Mouse (Mus musculus): ENCODE measurements around the gene Caskin1. TPM values are rescaled to one million over a fixed set of nuclear protein-coding genes. Genes with fewer than 3 reads are reported as not detected.

The Caskin1 gene
- polyA plus RNA-seq, 1 experiment from 2014 or later, result 1.5 TPM

DNA sequence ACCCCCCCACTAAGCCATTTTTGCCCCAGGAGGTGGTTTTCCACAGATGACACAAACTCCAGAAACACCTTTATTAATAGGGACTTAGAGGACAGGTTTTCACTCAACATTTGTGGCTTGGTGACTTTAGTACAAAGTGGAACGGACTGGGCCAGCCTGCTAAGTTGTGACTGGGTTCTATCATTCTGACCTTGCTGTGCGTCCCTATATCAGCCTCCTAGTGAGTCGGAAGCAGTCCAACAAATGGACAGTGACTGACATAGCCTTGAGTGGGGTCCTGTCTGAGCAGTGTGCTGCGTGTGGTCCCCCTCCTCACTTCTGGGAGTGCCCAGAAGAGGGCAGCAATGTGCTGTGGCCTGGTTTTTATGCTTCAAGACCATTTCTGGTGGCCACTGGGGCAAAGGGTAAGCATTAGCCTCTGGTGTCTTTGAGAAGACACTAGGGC is 40.6 kb downstream of the Caskin1 start:
- Histone ChIP-seq H3K36me3 (ENCODE audit: insufficient read depth, low read length) (peaks cover 17% of the 10 kb centered on the region; the same call in 1 of the 2 replicates), H3K4me2 (replicated peaks; ENCODE audit: low read depth, low read length) (peak overlapping the region; percentile 78), H3K4me1 (ENCODE audit: insufficient read depth, low read length) (peaks cover 57% of the 10 kb centered on the region), H3K27ac (ENCODE audit: low read length) (peak overlapping the region; percentile 88), H3K9ac (replicated peaks; ENCODE audit: low read length) (peak overlapping the region; percentile 86), H3K4me3 (ENCODE audit: low read length) (peak overlapping the region; percentile 80), H3K9me3 (ENCODE audit: low read length) (no peaks in the 10 kb centered on the region), H3K27me3 (ENCODE audit: insufficient read depth, low read length) (no peaks in the 10 kb centered on the region)
- WGBS, result 0% methylated on average over 4 of the region's 4 CpGs
- no peak for ATAC-seq (ENCODE audit: low FRiP score, low TSS enrichment)

DNA sequence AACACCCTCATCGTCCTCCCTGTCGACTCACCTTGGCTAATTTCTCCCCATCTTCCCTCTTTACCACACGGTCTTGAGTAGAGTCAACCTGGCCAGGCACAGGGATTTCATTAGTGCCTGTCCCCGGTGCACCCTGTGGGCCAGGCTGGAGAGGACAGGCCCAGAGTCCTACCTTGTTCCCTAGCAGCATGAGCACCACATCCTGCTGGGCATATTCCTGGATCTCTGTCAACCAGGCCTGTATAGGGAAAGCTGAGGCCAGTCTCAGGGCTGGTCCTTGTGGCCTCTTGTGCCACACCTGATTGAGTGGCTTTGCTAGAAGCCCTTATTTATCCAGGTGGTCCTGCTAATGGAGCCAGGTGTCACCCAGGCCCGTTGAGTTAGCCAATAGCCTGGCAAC is 41.5 kb downstream of the Caskin1 start:
- Histone ChIP-seq H3K4me2 (replicated peaks; ENCODE audit: low read depth, low read length) (peak overlapping the region; percentile 78), H3K36me3 (ENCODE audit: insufficient read depth, low read length) (peaks cover 17% of the 10 kb centered on the region; the same call in 1 of the 2 replicates), H3K27ac (ENCODE audit: low read length) (peak overlapping the region; percentile 88), H3K4me1 (ENCODE audit: insufficient read depth, low read length) (peaks cover 57% of the 10 kb centered on the region), H3K27me3 (ENCODE audit: insufficient read depth, low read length) (no peaks in the 10 kb centered on the region), H3K9ac (replicated peaks; ENCODE audit: low read length) (peak overlapping the region; percentile 86), H3K9me3 (ENCODE audit: low read length) (no peaks in the 10 kb centered on the region), H3K4me3 (ENCODE audit: low read length) (peak overlapping the region; percentile 80)
- ATAC-seq (ENCODE audit: low FRiP score, low TSS enrichment), result no peak
- 25% methylated on average over 5 of the region's 5 CpGs for WGBS

DNA sequence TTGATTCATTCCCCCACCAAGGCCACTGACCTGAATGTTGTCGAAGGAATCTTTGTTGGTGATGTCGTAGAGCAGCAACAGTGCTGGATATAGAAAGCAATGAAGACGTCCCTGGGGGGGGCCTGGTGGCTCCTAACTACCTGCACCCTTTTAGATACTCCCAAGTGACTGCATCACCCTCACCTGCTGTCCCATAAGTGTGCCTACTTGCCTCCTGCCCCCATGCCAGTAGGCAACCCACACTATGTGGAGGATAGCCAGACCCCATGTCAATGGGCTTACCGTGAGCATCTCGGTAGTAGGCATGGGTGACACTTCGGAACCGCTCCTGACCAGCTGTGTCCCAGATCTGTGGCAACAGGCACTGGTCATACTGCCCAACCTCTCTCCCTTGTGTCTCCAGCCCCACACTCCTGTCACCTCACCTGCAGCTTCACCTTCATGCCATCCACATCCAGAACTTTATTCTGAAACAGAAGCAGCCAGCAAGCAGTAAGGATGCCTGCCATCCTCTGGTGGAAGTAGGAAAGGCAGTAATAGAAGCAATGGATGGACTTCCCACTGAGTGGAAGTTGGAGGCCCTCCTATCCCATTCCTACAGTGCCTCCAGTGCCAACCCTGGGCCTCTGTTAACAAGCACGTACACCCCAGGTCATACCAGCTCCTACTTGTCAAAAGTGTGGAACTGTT is 42.1 kb downstream of the Caskin1 start:
- Histone ChIP-seq H3K4me2 (replicated peaks; ENCODE audit: low read depth, low read length) (peak overlapping the region; percentile 78), H3K27ac (ENCODE audit: low read length) (0 out of 2 replicates have a peak overlapping the region, but pooled peaks have one; percentile 88), H3K9me3 (ENCODE audit: low read length) (no peaks in the 10 kb centered on the region), H3K4me3 (ENCODE audit: low read length) (peak overlapping the region; percentile 80), H3K4me1 (ENCODE audit: insufficient read depth, low read length) (peaks cover 57% of the 10 kb centered on the region), H3K36me3 (ENCODE audit: insufficient read depth, low read length) (peaks cover 17% of the 10 kb centered on the region; the same call in 1 of the 2 replicates), H3K9ac (replicated peaks; ENCODE audit: low read length) (peak overlapping the region; percentile 86), H3K27me3 (ENCODE audit: insufficient read depth, low read length) (no peaks in the 10 kb centered on the region)
- WGBS, result 34% methylated on average over 8 of the region's 8 CpGs
- ATAC-seq (ENCODE audit: low FRiP score, low TSS enrichment), result no peak

DNA sequence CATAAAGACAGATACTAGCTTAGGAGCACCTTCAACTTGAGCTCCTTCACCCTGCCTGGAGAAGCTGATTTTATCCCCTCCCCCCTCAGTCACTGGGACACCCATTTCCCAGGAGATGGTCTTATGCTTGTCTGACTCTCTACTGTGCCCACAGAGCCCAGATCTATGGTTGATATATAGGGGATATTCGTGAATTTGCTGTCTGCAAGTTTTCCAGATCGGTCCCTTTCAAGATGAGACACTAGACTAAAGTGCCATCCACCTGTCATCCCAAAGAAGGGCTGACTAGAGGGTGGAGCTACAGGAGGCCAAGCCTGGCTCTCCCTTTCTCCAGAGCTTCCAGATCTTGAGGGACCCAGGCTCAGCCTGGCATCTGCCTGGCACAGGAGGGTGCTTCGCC is 42.7 kb downstream of the Caskin1 start:
- Histone ChIP-seq H3K9ac (replicated peaks; ENCODE audit: low read length) (peak overlapping the region; percentile 86; the same call in 1 of the 2 replicates), H3K27ac (ENCODE audit: low read length) (no peak overlapping the region), H3K4me2 (replicated peaks; ENCODE audit: low read depth, low read length) (no peak overlapping the region), H3K4me3 (ENCODE audit: low read length) (no peak overlapping the region), H3K27me3 (ENCODE audit: insufficient read depth, low read length) (no peaks in the 10 kb centered on the region), H3K36me3 (ENCODE audit: insufficient read depth, low read length) (peaks cover 17% of the 10 kb centered on the region; the same call in 1 of the 2 replicates), H3K4me1 (ENCODE audit: insufficient read depth, low read length) (peaks cover 53% of the 10 kb centered on the region), H3K9me3 (ENCODE audit: low read length) (no peaks in the 10 kb centered on the region)
- no peak for ATAC-seq (ENCODE audit: low FRiP score, low TSS enrichment)
- WGBS, result 62% methylated on average over 3 of the region's 3 CpGs

DNA sequence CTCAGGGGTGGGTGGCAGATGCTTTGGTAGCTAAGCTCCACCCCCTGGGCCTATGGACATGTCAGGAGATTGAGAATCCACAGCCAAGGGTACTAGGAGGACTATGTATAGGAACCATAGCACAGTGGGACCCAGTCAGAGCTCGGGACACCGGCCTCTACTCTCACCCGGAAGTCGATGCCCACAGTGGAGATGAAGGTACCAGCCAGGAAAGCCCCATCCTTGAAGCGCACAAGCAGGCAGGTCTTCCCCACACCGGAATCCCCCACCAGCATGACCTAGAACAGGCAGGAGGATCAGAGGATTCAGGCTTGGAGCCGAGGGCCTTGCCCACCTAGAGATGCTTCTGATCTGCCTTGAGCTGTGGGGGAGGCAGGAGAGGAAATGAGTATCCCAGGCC is 43.6 kb downstream of the Caskin1 start:
- Histone ChIP-seq H3K9me3 (ENCODE audit: low read length) (no peaks in the 10 kb centered on the region), H3K9ac (replicated peaks; ENCODE audit: low read length) (peak overlapping the region; percentile 5; the same call in 1 of the 2 replicates), H3K27me3 (ENCODE audit: insufficient read depth, low read length) (no peaks in the 10 kb centered on the region), H3K36me3 (ENCODE audit: insufficient read depth, low read length) (peaks cover 17% of the 10 kb centered on the region; the same call in 1 of the 2 replicates), H3K4me3 (ENCODE audit: low read length) (no peak overlapping the region), H3K4me2 (replicated peaks; ENCODE audit: low read depth, low read length) (no peak overlapping the region), H3K27ac (ENCODE audit: low read length) (no peak overlapping the region), H3K4me1 (ENCODE audit: insufficient read depth, low read length) (peaks cover 43% of the 10 kb centered on the region)
- ATAC-seq (ENCODE audit: low FRiP score, low TSS enrichment), result no peak
- 69% methylated on average over 7 of the region's 7 CpGs for WGBS

DNA sequence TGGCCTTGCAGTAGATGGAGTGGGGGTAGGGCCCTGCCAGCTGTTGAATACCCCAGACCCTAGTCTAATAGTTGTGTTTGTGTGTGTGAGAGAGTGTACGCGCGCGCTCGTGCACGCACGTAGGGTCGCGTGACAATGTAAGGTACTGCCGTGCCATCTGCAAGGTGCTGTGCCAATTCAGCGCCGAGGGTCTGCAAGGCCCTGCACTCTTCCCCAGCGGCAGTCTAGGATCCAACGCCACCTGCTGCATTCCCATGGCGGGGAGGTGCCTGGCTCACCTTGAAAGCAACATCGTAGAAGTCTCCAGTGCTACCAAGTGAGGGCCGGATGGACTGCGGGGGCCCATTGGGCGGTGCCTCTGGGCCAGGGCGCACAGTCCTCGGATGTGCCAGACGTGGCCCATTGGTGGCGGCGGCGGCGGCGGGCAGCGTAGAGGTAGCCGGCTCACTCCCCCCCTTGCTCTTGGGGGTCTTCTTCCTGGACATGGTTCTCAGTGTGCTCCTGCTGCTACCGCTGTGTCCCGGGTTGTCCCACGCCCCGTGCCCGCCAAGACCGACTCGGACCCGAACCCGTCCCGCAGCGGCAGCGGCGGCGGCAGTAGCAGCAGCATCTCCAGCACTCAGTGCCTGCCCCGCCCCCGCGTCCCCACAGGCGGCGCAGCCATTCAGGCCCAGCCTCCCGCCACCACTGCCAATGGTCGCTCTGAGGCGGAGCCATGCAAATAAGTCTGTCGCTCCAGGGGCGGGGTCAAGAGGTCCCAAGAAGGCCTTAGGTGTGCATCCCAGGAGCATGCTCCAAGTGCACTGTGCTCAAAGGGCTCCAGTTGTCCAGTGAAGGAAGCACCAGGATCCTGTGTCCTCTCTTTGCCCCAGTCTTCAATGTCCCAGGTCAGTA is 44.9 kb downstream of the Caskin1 start:
- Histone ChIP-seq H3K27ac (ENCODE audit: low read length) (no peak overlapping the region), H3K4me2 (replicated peaks; ENCODE audit: low read depth, low read length) (peak overlapping the region; percentile 59), H3K9me3 (ENCODE audit: low read length) (no peaks in the 10 kb centered on the region), H3K4me1 (ENCODE audit: insufficient read depth, low read length) (peaks cover 42% of the 10 kb centered on the region), H3K27me3 (ENCODE audit: insufficient read depth, low read length) (no peaks in the 10 kb centered on the region), H3K9ac (replicated peaks; ENCODE audit: low read length) (peak overlapping the region; percentile 53), H3K36me3 (ENCODE audit: insufficient read depth, low read length) (peaks cover 17% of the 10 kb centered on the region; the same call in 1 of the 2 replicates), H3K4me3 (ENCODE audit: low read length) (peak overlapping the region; percentile 34)
- ATAC-seq (ENCODE audit: low FRiP score, low TSS enrichment), result peak; percentile 67
- WGBS, result 9% methylated on average over 51 of the region's 53 CpGs

DNA sequence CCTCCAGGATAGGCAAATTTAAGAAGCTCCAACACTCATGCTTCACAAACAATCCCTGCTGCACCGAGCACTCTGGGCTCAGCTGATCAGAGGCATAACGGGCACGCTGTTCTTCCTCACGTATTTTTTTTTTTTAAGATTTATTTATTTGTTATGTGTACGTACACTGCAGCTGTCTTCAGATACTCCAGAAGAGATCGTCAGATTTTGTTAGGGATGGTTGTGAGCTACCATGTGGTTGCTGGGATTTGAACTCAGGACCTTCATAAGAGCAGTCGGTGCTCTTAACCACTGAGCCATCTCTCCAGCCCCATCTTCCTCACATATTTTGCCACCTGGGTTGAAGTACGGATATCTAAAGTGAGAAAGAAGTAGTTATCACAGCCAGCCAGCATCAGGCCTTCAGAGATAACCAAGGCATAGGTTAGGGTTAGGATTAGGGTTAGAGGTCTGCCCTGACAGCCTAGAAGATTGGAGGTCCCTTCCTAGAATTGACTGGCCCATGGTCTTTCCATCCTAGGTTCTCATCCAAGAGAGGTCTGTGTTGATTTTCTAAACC is 45.8 kb downstream of the Caskin1 start, which contains the start of gene Rab26:
Gene Rab26, minus strand, starts transcription at position 51 of the 559 bp plus-strand sequence.
- no peaks in the 10 kb centered on the region for H3K27me3 ChIP-seq (ENCODE audit: insufficient read depth, low read length)
- H3K4me2 ChIP-seq (replicated peaks; ENCODE audit: low read depth, low read length), result peak within 1 kb of the TSS; percentile 59
- no peaks in the 10 kb centered on the region for H3K9me3 ChIP-seq (ENCODE audit: low read length)
- no peak within 1 kb of the TSS for H3K27ac ChIP-seq (ENCODE audit: low read length)
- peak within 1 kb of the TSS; percentile 53 for H3K9ac ChIP-seq (replicated peaks; ENCODE audit: low read length)
- peak within 1 kb of the TSS; percentile 34 for H3K4me3 ChIP-seq (ENCODE audit: low read length)
- ATAC-seq (ENCODE audit: low FRiP score, low TSS enrichment), result no peak
- peaks cover 17% of the 10 kb centered on the region; the same call in 1 of the 2 replicates for H3K36me3 ChIP-seq (ENCODE audit: insufficient read depth, low read length)
- 89% methylated on average over 8 of the region's 8 CpGs for WGBS
- H3K4me1 ChIP-seq (ENCODE audit: insufficient read depth, low read length), result peaks cover 36% of the 10 kb centered on the region

DNA sequence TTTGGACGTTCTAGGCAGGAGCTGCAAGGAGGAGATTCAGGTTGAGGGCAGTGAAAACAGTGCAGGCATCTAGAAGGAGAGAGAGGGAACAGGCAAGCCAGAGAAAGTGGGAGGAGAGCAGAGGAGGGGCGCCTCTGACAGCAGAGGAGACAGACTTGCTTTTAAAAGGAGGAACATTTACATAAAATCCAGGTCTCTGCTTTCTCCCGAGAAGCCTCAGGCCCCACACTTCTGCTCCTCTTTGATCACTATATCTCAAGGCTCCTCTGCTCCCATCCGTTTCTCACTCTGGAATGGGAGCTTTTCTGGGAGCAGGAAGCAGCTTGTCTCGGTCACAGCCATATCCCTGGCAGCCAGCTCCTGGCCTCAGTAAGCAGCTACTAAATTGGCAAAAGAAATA is 46.9 kb downstream of the Caskin1 start:
- H3K4me3 ChIP-seq (ENCODE audit: low read length), result no peak overlapping the region
- 0 out of 2 replicates have a peak overlapping the region, but pooled peaks have one; percentile 0 for H3K9ac ChIP-seq (replicated peaks; ENCODE audit: low read length)
- no peaks in the 10 kb centered on the region for H3K27me3 ChIP-seq (ENCODE audit: insufficient read depth, low read length)
- H3K36me3 ChIP-seq (ENCODE audit: insufficient read depth, low read length), result peaks cover 8% of the 10 kb centered on the region; the same call in 1 of the 2 replicates
- no peak overlapping the region for H3K4me2 ChIP-seq (replicated peaks; ENCODE audit: low read depth, low read length)
- ATAC-seq (ENCODE audit: low FRiP score, low TSS enrichment), result no peak
- no peak overlapping the region for H3K27ac ChIP-seq (ENCODE audit: low read length)
- WGBS, result 42% methylated on average over 5 of the region's 5 CpGs
- peaks cover 25% of the 10 kb centered on the region for H3K4me1 ChIP-seq (ENCODE audit: insufficient read depth, low read length)
- no peaks in the 10 kb centered on the region for H3K9me3 ChIP-seq (ENCODE audit: low read length)

DNA sequence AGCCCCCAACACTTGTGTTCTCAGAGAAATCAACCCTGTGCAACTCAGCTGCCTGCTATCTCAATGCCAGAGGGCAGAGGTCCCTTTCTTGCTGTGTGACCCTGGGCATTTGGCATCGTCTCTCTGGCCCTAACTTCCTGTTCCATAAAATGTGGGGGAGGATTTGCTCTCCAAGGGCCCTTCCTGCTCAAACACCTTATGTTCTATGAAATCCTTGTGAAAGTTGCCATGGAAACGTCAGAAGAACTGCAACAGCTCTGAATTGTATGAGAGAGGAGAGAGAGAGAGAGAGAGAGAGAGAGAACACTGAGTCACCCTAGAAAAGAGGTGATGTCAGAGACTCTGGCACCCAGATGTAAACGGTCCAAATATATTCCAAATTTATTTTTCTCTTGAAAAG is 49.1 kb downstream of the Caskin1 start:
- ATAC-seq (ENCODE audit: low FRiP score, low TSS enrichment), result no peak
- H3K9me3 ChIP-seq (ENCODE audit: low read length), result no peaks in the 10 kb centered on the region
- no peak overlapping the region for H3K4me2 ChIP-seq (replicated peaks; ENCODE audit: low read depth, low read length)
- no peak overlapping the region for H3K4me3 ChIP-seq (ENCODE audit: low read length)
- no peaks in the 10 kb centered on the region for H3K27me3 ChIP-seq (ENCODE audit: insufficient read depth, low read length)
- H3K9ac ChIP-seq (replicated peaks; ENCODE audit: low read length), result no peak overlapping the region
- H3K4me1 ChIP-seq (ENCODE audit: insufficient read depth, low read length), result peaks cover 10% of the 10 kb centered on the region
- WGBS, result 38% methylated on average over 3 of the region's 3 CpGs
- H3K36me3 ChIP-seq (ENCODE audit: insufficient read depth, low read length), result no peaks in the 10 kb centered on the region
- H3K27ac ChIP-seq (ENCODE audit: low read length), result no peak overlapping the region

All from kidney, embryonic 16.5 days (tissue).